Mouse (Mus musculus) liver, embryonic 14.5 days (tissue): ENCODE data around the gene Adam12.

Experiments used
- CTCF ChIP-seq: IDR thresholded peaks from 2 replicates; pipeline ENCODE4 v1.5.1; 2016; ENCODE audit warnings: antibody characterized with exemption, low read depth, control low read depth
- EP300 ChIP-seq: IDR thresholded peaks from 2 replicates; pipeline ENCODE4 v1.6.1; 2016; ENCODE audit warnings: antibody characterized with exemption, low read depth

DNA sequence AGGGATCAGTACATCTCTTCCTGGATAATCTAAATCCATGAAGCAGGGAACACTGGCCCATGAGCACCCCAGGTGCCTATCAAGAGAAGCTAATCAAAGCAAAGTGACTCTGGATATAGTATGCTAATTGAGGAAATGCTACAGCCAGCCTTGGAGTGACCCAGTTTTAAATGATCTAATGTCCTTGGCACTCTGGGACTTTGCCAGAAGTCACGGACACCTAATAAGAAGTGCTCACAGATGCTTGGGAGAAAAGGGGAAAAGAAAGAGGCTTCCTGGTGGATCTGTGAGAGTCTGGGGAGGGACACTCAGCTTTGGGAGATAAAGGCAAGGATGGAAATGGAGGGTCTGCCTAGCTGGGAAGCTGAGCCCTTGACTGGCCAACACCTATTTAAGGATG, 181.6 kb downstream of the Adam12 start:
- TF ChIP-seq CTCF (no peak), EP300 (no peak)
